Mouse (Mus musculus): Measurements from ENCODE around the gene Cdc14b.

GRCm38 (mm10) chr13:64318355-64318754 is 43.3 kb upstream of the Cdc14b start:
- TF ChIP-seq CTCF (IDR thresholded peaks at IDR 0.05; ENCODE audit: control insufficient read depth, insufficient read depth, insufficient read length) (no peak), USF1 (IDR thresholded peaks at IDR 0.05; ENCODE audit: low read depth) (no peak), MYOG (IDR thresholded peaks at IDR 0.05; ENCODE audit: control insufficient read depth, extremely low read depth, insufficient read length) (no peak), FOSL1 (IDR thresholded peaks at IDR 0.05; ENCODE audit: insufficient read depth, low read length, poor library complexity, severe bottlenecking) (no peak), MAX (IDR thresholded peaks at IDR 0.05) (no peak)
